Mouse (Mus musculus) kidney, adult 18-20 months (tissue): ENCODE data around the gene Cdc26.

Source experiments
- DNase-seq: peaks from one replicate; pipeline ENCODE4 v3.0.0; 2021

The Cdc26 gene

GRCm38 (mm10) chr4:62360805-62361455 lies 47.5 kb downstream of the Cdc26 start:
- DNase-seq = peak; percentile 29

GRCm38 (mm10) chr4:62360088-62360804 lies 48.2 kb downstream of the Cdc26 start, which contains the start of the genes Fkbp15 and Slc31a1:
Fkbp15 (minus strand) TSS chr4:62360548.
Slc31a1 (plus strand) TSS chr4:62360727.
- peak; percentile 96 for DNase-seq

GRCm38 (mm10) chr4:62359256-62359775 lies 49.1 kb downstream of the Cdc26 start:
- no peak for DNase-seq

- no peak for DNase-seq
Measured at GRCm38 (mm10) chr4:62357631-62358148, 50.8 kb downstream of the Cdc26 start.

GRCm38 (mm10) chr4:62349371-62349770 lies 59.1 kb downstream of the Cdc26 start:
- no peak for DNase-seq

- no peak for DNase-seq
Measured at GRCm38 (mm10) chr4:62348329-62348705, 60.1 kb downstream of the Cdc26 start.

GRCm38 (mm10) chr4:62347605-62348328 lies 60.7 kb downstream of the Cdc26 start:
- DNase-seq = no peak

- no peak for DNase-seq
Measured at GRCm38 (mm10) chr4:62345827-62346226, 62.6 kb downstream of the Cdc26 start.

- DNase-seq = no peak
Measured at GRCm38 (mm10) chr4:62344000-62344399, 64.4 kb downstream of the Cdc26 start.

GRCm38 (mm10) chr4:62338536-62338935 lies 69.9 kb downstream of the Cdc26 start:
- DNase-seq = no peak
